Mouse (Mus musculus) urinary bladder, postnatal 25 days (tissue): Measurements from ENCODE around the gene Olfr482.

Source experiments
- DNase-seq: peaks from one replicate; pipeline ENCODE4 v3.0.0; 2022; ENCODE audit warnings: low spot score

Olfr482 gene

GRCm38 (mm10) chr7:108097486-108097885 lies at the start of gene Olfr482:
Gene Olfr482, minus strand, starts transcription at chr7:108097586.
- no peak for DNase-seq

DNA sequence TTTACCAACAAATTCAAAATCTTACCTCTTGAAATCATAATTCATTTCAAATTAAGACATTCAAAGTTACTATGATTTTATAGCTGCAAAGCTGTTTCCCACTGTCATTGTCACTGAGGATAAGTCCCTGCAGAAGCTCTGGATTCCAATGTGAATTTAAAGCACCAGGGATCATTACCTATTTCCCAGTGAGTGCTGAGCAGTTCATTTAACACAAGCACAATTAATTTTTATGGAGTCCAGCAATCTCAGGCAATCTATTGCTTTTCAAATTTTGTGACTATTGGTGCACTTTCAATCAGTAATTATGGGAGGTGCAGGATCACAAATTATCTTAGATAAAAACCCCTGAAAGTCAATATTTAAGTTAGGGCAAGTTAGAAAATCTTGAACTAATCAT lies 30.0 kb upstream of the Olfr482 start, which contains the start of gene Olfr484:
Gene Olfr484 (minus strand): TSS at position 101 of the 400 bp plus-strand sequence.
- DNase-seq, result no peak

- no peak for DNase-seq
These were observed 24.0 kb upstream of the Olfr482 start for GRCm38 (mm10) chr7:108121416-108121815.

GRCm38 (mm10) chr7:108120681-108121080 lies 23.3 kb upstream of the Olfr482 start:
- DNase-seq, result no peak

DNA sequence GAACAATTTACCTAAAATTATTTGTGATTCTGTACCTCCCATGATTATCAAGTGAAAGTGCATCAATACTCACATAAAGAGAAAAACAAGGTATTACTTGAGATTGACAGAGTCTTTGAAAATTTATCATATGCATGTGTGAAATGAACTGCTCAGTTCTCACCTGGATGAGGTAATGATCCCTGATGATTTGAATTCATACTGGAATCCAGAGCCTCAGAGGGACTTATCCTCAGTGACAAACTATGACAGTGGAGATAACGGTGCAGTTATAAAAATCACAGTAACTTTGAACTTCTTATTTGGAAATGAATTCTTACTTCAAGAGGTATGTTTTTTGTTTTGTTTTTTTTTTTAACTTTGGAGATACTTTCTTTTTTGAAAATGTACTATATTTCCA lies 3.2 kb upstream of the Olfr482 start, which contains the start of gene Olfr483:
Gene Olfr483 (plus strand): TSS at position 301 of the 400 bp plus-strand sequence.
- no peak for DNase-seq

- no peak for DNase-seq
These were observed 17.8 kb downstream of the Olfr482 start, which contains the start of gene Olfr481 for GRCm38 (mm10) chr7:108079555-108079954. Gene Olfr481, plus strand, starts transcription at chr7:108079855.

DNA sequence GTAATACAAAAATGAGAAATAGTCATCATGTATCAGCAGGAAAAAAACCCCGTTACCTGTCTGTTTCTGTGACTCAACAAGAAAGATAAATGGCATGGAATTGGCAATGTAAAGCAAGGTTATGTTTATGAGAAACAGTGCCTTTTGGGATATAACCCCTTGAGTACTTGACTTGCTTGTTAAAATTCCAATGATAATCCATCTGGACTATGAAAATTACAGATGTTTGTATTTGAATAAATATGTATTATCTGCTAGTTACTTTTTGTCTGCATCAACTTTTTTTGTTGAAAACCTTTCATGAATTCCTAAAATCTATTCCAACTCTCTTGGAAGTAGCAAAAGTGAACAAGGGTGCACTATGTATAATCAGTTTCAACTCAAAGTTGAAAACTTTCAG lies 30.1 kb downstream of the Olfr482 start, which contains the start of gene Olfr480:
Gene Olfr480 (minus strand): TSS at position 101 of the 400 bp plus-strand sequence.
- DNase-seq, result no peak

- DNase-seq, result no peak
These were observed 47.0 kb downstream of the Olfr482 start, which contains the start of gene Olfr479 for GRCm38 (mm10) chr7:108050393-108050792. Gene Olfr479, plus strand, starts transcription at chr7:108050693.
